Mouse (Mus musculus) embryonic facial prominence, embryonic 15.5 days (tissue): Measurements from ENCODE around the gene Cpt1a. TPM values are rescaled to one million over a fixed set of nuclear protein-coding genes. Genes with fewer than 3 reads are reported as not detected.

ENCODE experiments used
- ATAC-seq: fragments of 200-750 bp; cut with Nextera tagmentation; 2 replicates; pipeline ENCODE4 v1.8.0; 2017; ENCODE audit warnings: low read depth, moderate TSS enrichment; ENCODE audit not compliant: insufficient number of reproducible peaks, low FRiP score, low TSS enrichment
- H3K27ac ChIP-seq: fragments of 300-500 bp; sonication (generic); replicated peaks from 2 replicates; pipeline ENCODE4 v1.5.1; 2015; ENCODE audit warnings: mild to moderate bottlenecking, inconsistent platforms
- H3K27me3 ChIP-seq: fragments of 300-500 bp; sonication (generic); 2 replicates; pipeline ENCODE4 v1.6.1; 2015; ENCODE audit warnings: inconsistent platforms
- H3K36me3 ChIP-seq: fragments of 300-500 bp; sonication (generic); 2 replicates; pipeline ENCODE4 v1.6.1; 2015; ENCODE audit warnings: mild to moderate bottlenecking, inconsistent platforms
- H3K4me1 ChIP-seq: fragments of 300-500 bp; sonication (generic); 2 replicates; pipeline ENCODE4 v1.6.1; 2015; ENCODE audit warnings: inconsistent platforms
- H3K4me2 ChIP-seq: fragments of 300-500 bp; sonication (generic); replicated peaks from 2 replicates; pipeline ENCODE4 v1.6.1; 2015; ENCODE audit warnings: mild to moderate bottlenecking, inconsistent platforms
- H3K4me3 ChIP-seq: fragments of 300-500 bp; sonication (generic); replicated peaks from 2 replicates; pipeline ENCODE4 v1.5.1; 2015; ENCODE audit warnings: mild to moderate bottlenecking, inconsistent platforms
- H3K9ac ChIP-seq: fragments of 300-500 bp; sonication (generic); 2 replicates; pipeline ENCODE4 v1.6.1; 2015; ENCODE audit warnings: inconsistent platforms
- H3K9me3 ChIP-seq: fragments of 300-500 bp; sonication (generic); replicated peaks from 2 replicates; pipeline ENCODE4 v1.6.1; 2016; ENCODE audit warnings: inconsistent platforms
- WGBS: fragments of 180-500 bp; shearing (Covaris S2); methylation state at CpG from one replicate; pipeline ENCODE4 v1.1.7; 2015; 5-methylcytosine and 5-hydroxymethylcytosine counted together
- polyA plus RNA-seq: library from polyadenylated mRNA; unstranded; fragments of >200 nt; fragmentation: Nextera tagmentation; extraction: Ambion mirVana; gene quantifications from 2 replicates; pipeline ENCODE4 v1.2.1, GENCODE M21; 2015

The Cpt1a gene
- polyA plus RNA-seq, 1 experiment from 2014 or later: 18.2 TPM

GRCm38 (mm10) chr19:3374028-3374427, 51.9 kb downstream of the Cpt1a start:
- Histone ChIP-seq H3K36me3 (peaks cover 30% of the 10 kb centered on the region), H3K9me3 (no peaks in the 10 kb centered on the region), H3K4me1 (peaks cover 4% of the 10 kb centered on the region; the same call in 1 of the 2 replicates), H3K4me3 (no peak overlapping the region), H3K4me2 (no peak overlapping the region), H3K27ac (0 out of 2 replicates have a peak overlapping the region, but pooled peaks have one; percentile 34), H3K27me3 (no peaks in the 10 kb centered on the region), H3K9ac (no peak overlapping the region)
- 63% methylated on average over 2 of the region's 2 CpGs for WGBS
- ATAC-seq: no peak

DNA sequence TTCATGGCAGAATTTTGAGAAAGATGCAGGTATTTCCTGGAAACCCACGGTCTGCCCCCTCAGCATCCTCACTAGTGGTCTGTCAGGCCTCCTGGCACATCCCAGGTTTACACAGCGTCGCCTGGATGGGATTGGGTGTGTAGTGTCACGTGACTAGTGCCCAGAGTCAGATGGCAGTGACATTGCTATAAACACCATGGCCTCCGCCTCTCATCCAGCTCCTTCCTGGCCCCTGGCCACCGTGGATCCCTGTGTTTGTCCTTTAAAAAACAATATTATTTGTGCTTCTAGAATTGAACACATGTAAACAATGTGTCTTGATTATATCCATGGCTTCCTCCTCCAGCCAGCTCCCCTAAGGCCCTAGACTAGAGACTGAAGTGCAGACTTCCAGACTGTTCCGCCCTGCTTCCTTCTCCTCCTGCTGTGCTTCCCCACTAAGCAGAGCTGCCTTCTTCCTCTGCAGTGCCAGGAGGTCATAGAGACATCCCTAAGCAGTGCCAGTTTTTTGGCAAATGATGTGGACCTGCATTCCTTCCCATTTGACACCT, 53.9 kb downstream of the Cpt1a start:
- 56% methylated on average over 7 of the region's 7 CpGs for WGBS
- Histone ChIP-seq H3K9ac (no peak overlapping the region), H3K4me1 (peaks cover 4% of the 10 kb centered on the region; the same call in 1 of the 2 replicates), H3K27ac (no peak overlapping the region), H3K36me3 (peaks cover 39% of the 10 kb centered on the region), H3K27me3 (no peaks in the 10 kb centered on the region), H3K4me2 (no peak overlapping the region), H3K4me3 (no peak overlapping the region), H3K9me3 (no peaks in the 10 kb centered on the region)
- ATAC-seq: no peak

- Histone ChIP-seq H3K27ac (no peak overlapping the region), H3K4me3 (no peak overlapping the region), H3K36me3 (peaks cover 47% of the 10 kb centered on the region), H3K9me3 (no peaks in the 10 kb centered on the region), H3K4me1 (peaks cover 4% of the 10 kb centered on the region; the same call in 1 of the 2 replicates), H3K4me2 (no peak overlapping the region), H3K27me3 (no peaks in the 10 kb centered on the region), H3K9ac (no peak overlapping the region)
- 30% methylated on average over 4 of the region's 4 CpGs for WGBS
- ATAC-seq: no peak
Observed at GRCm38 (mm10) chr19:3376966-3377715, 55.0 kb downstream of the Cpt1a start.

DNA sequence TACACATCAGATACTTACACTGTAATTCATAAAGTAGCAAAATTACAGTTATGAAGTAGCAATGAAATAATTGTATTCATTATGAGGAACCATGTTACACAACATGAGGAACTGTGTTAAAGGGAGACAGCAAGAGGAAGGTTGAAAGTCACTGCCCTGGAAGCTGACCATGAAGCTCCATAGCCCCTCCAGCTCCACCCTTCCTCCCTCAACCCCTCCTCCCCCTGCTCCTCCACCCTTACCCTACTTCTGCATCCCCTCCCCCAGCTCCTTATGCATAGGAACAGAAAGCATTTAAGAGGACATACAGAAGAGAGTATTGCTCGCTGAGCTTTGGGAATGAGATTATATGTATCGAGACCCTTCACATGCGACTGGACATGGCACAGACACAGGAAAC, 56.5 kb downstream of the Cpt1a start:
- H3K9me3 ChIP-seq: no peaks in the 10 kb centered on the region
- WGBS: 84% methylated on average over 3 of the region's 3 CpGs
- H3K36me3 ChIP-seq: peaks cover 47% of the 10 kb centered on the region

GRCm38 (mm10) chr19:3388061-3388460, 65.9 kb downstream of the Cpt1a start:
- Histone ChIP-seq H3K4me1 (peaks cover 9% of the 10 kb centered on the region; the same call in 1 of the 2 replicates), H3K27me3 (no peaks in the 10 kb centered on the region), H3K4me3 (no peak overlapping the region), H3K9me3 (no peaks in the 10 kb centered on the region; the same call in 1 of the 2 replicates), H3K9ac (no peak overlapping the region), H3K36me3 (peaks cover 9% of the 10 kb centered on the region; the same call in 1 of the 2 replicates), H3K4me2 (no peak overlapping the region), H3K27ac (no peak overlapping the region)
- ATAC-seq: no peak
- 70% methylated on average over 5 of the region's 6 CpGs for WGBS

More for the DNA sequence above, 56.5 kb downstream of the Cpt1a start:
- Histone ChIP-seq H3K4me3 (no peak overlapping the region), H3K4me2 (no peak overlapping the region), H3K4me1 (0 out of 2 replicates have a peak, but pooled peaks cover under 1% of the 10 kb centered on the region), H3K27ac (no peak overlapping the region), H3K27me3 (no peaks in the 10 kb centered on the region), H3K9ac (no peak overlapping the region)
- ATAC-seq: no peak

- 1% methylated on average over 33 of the region's 33 CpGs for WGBS
- H3K4me2 ChIP-seq: peak within 1 kb of the TSS; percentile 92
- no peak within 1 kb of the TSS for H3K9ac ChIP-seq
- H3K4me1 ChIP-seq: peaks cover 9% of the 10 kb centered on the region; the same call in 1 of the 2 replicates
- H3K9me3 ChIP-seq: no peaks in the 10 kb centered on the region; the same call in 1 of the 2 replicates
- H3K27ac ChIP-seq: no peak within 1 kb of the TSS
- peak; percentile 78 for ATAC-seq
- H3K4me3 ChIP-seq: peak within 1 kb of the TSS; percentile 47
- H3K36me3 ChIP-seq: peaks cover 7% of the 10 kb centered on the region; the same call in 1 of the 2 replicates
- no peaks in the 10 kb centered on the region for H3K27me3 ChIP-seq
Observed at GRCm38 (mm10) chr19:3388629-3389057, 66.5 kb downstream of the Cpt1a start, which contains the start of gene Tesmin. TSS of gene Tesmin (plus strand) at chr19:3388857.

DNA sequence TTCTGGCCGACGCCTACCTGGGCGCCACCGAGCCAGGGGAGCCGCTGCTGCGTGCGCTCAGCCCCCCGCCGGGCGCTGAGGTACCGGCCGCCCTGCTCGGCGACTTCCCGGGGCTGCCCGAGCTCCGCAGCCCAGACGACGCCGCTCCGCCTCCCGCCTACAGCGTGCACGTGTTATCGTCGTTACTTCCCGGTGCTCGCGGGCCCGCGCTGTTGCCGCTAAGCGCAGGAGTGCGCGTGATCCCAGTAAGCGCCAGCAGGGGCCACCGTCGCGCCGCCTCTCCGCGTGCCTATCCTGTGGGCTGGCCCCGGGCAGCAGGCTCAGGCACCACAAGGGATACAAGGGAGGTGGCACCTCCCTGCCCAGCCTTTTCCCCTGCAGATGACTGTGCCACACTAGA, 67.0 kb downstream of the Cpt1a start:
- Histone ChIP-seq H3K36me3 (peaks cover 3% of the 10 kb centered on the region; the same call in 1 of the 2 replicates), H3K27ac (no peak overlapping the region), H3K4me3 (peak overlapping the region; percentile 47), H3K9me3 (no peaks in the 10 kb centered on the region; the same call in 1 of the 2 replicates), H3K27me3 (no peaks in the 10 kb centered on the region), H3K4me1 (peaks cover 9% of the 10 kb centered on the region; the same call in 1 of the 2 replicates), H3K4me2 (peak overlapping the region; percentile 92), H3K9ac (no peak overlapping the region)
- WGBS: 1% methylated on average over 43 of the region's 43 CpGs
- peak; percentile 89 for ATAC-seq

- Histone ChIP-seq H3K4me1 (peaks cover 9% of the 10 kb centered on the region; the same call in 1 of the 2 replicates), H3K36me3 (no peaks in the 10 kb centered on the region), H3K4me3 (no peak overlapping the region), H3K27me3 (no peaks in the 10 kb centered on the region), H3K4me2 (no peak overlapping the region), H3K9ac (no peak overlapping the region), H3K9me3 (no peaks in the 10 kb centered on the region; the same call in 1 of the 2 replicates), H3K27ac (no peak overlapping the region)
- ATAC-seq: no peak
- 87% methylated on average over 1 of the region's 1 CpGs for WGBS
Observed at GRCm38 (mm10) chr19:3392384-3392783, 70.2 kb downstream of the Cpt1a start.

- ATAC-seq: no peak
- Histone ChIP-seq H3K4me1 (0 out of 2 replicates have a peak, but pooled peaks cover 2% of the 10 kb centered on the region), H3K27ac (no peak overlapping the region), H3K9ac (no peak overlapping the region), H3K9me3 (no peaks in the 10 kb centered on the region; the same call in 1 of the 2 replicates), H3K36me3 (no peaks in the 10 kb centered on the region), H3K4me3 (no peak overlapping the region), H3K27me3 (no peaks in the 10 kb centered on the region), H3K4me2 (no peak overlapping the region)
- WGBS: 70% methylated on average over 3 of the region's 3 CpGs
Observed at GRCm38 (mm10) chr19:3394216-3394615, 72.1 kb downstream of the Cpt1a start.

- H3K4me1 ChIP-seq: no peaks in the 10 kb centered on the region
- H3K9ac ChIP-seq: no peak overlapping the region
- H3K27me3 ChIP-seq: no peaks in the 10 kb centered on the region
- no peak overlapping the region for H3K4me3 ChIP-seq
- no peak for ATAC-seq
- WGBS: 86% methylated on average over 4 of the region's 4 CpGs
- H3K4me2 ChIP-seq: no peak overlapping the region
- no peak overlapping the region for H3K27ac ChIP-seq
- H3K36me3 ChIP-seq: no peaks in the 10 kb centered on the region
- H3K9me3 ChIP-seq: no peaks in the 10 kb centered on the region
Observed at GRCm38 (mm10) chr19:3400057-3400456, 77.9 kb downstream of the Cpt1a start.

DNA sequence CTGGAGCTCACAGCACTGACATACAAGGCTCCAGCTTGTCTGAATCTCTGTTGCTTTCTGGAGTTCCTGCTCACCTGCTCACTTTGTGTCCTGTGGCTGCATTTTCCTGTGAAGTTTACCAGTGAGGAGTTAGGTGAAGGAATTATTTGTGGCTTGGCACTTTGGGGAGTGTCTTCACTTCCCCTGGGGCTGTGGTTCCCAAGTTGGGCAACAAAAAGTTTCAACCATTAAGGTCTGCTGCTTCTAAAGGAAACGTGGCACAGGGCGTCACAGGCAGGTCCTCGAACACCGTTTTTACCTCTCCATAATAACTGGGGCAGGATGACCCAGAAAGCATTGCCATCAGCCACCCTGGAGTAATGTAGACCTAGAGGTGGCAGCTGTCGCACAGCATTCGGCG, 79.4 kb downstream of the Cpt1a start:
- no peak overlapping the region for H3K4me2 ChIP-seq
- no peak overlapping the region for H3K27ac ChIP-seq
- H3K4me3 ChIP-seq: no peak overlapping the region
- H3K4me1 ChIP-seq: no peaks in the 10 kb centered on the region
- no peaks in the 10 kb centered on the region for H3K27me3 ChIP-seq
- ATAC-seq: no peak
- no peaks in the 10 kb centered on the region for H3K9me3 ChIP-seq
- no peak overlapping the region for H3K9ac ChIP-seq
- 77% methylated on average over 7 of the region's 7 CpGs for WGBS
- no peaks in the 10 kb centered on the region for H3K36me3 ChIP-seq
